9 mouse cellular contexts compared by ENCODE assay signal in genomic region chr6:119348234-119348633, GRCm38 (mm10). TPM values are rescaled to one million over a fixed set of nuclear protein-coding genes. Genes with fewer than 3 reads are reported as not detected.
DNase-seq lines count a peak whose midpoint lies in the region; ATAC-seq and TF ChIP-seq lines count a peak whose summit lies in the region.
"Had no signal": no experiment of that assay in that cellular context is flagged by ENCODE, and none has a peak within 500 bp of the region (broad histone marks: within the 10 kb centered on the region; RNA-seq: fewer than 3 reads in every experiment).

No protein-coding gene starts in this region.

- H3K4me1 ChIP-seq in hindbrain, embryonic 16.5 days (ENCODE audit: control insufficient read depth, insufficient read depth, low read depth, low read length): no peaks in the 10 kb centered on the region
- H3K4me1 ChIP-seq in midbrain, embryonic 11.5 days (ENCODE audit: control insufficient read depth, insufficient read depth, low read length): no peaks in the 10 kb centered on the region
- no peaks in the 10 kb centered on the region for H3K4me1 ChIP-seq in small intestine, adult 2 months (ENCODE audit: control insufficient read depth, insufficient read depth, insufficient read length, low read length)
- H3K4me1 ChIP-seq: limb, embryonic 15.5 days had no signal

- no peak overlapping the region for H3K9ac ChIP-seq in hindbrain, embryonic 16.5 days (ENCODE audit: low read depth, low read length)
- H3K9ac ChIP-seq in midbrain, embryonic 11.5 days (ENCODE audit: low read length): no peak overlapping the region
- H3K9ac ChIP-seq: limb, embryonic 15.5 days had no signal

- H3K36me3 ChIP-seq in hindbrain, embryonic 16.5 days (ENCODE audit: control insufficient read depth, insufficient read depth, low read length): no peaks in the 10 kb centered on the region
- H3K36me3 ChIP-seq in midbrain, embryonic 11.5 days (ENCODE audit: control insufficient read depth, insufficient read depth, low read length): no peaks in the 10 kb centered on the region; the same call in 1 of the 2 replicates
- H3K36me3 ChIP-seq in small intestine, adult 2 months (ENCODE audit: control insufficient read depth, insufficient read depth, low read length): 0 out of 2 replicates have a peak, but pooled peaks cover 1% of the 10 kb centered on the region

- H3K27me3 ChIP-seq in hindbrain, embryonic 16.5 days (replicated peaks; ENCODE audit: control insufficient read depth, insufficient read depth, low read length): no peaks in the 10 kb centered on the region
- no peaks in the 10 kb centered on the region for H3K27me3 ChIP-seq in midbrain, embryonic 11.5 days (ENCODE audit: control insufficient read depth, insufficient read depth, low read length)
- H3K27me3 ChIP-seq in small intestine, adult 2 months (ENCODE audit: control insufficient read depth, insufficient read depth, low read length): no peaks in the 10 kb centered on the region
- H3K27me3 ChIP-seq: limb, embryonic 15.5 days had no signal

- no peaks in the 10 kb centered on the region for H3K9me3 ChIP-seq in hindbrain, embryonic 16.5 days (ENCODE audit: control insufficient read depth, low read length)
- no peaks in the 10 kb centered on the region for H3K9me3 ChIP-seq in midbrain, embryonic 11.5 days (ENCODE audit: control insufficient read depth, low read length)
- H3K9me3 ChIP-seq: limb, embryonic 15.5 days had no signal

- no peak overlapping the region for H3K4me2 ChIP-seq in hindbrain, embryonic 16.5 days (ENCODE audit: low read length)
- H3K4me2 ChIP-seq in midbrain, embryonic 11.5 days: no peak overlapping the region
- H3K4me2 ChIP-seq: limb, embryonic 15.5 days had no signal

- no peak for TF ChIP-seq POLR2A in small intestine, adult 2 months (IDR thresholded peaks at IDR 0.05; ENCODE audit: low read depth, low read length)

- WGBS in hindbrain, embryonic 16.5 days: 0% methylated on average over 1 of the region's 1 CpGs
- WGBS in midbrain, embryonic 11.5 days: 5% methylated on average over 1 of the region's 1 CpGs
- WGBS in small intestine, adult 2 months: 3% methylated on average over 1 of the region's 1 CpGs

- H3K4me3 ChIP-seq in hindbrain, embryonic 16.5 days (ENCODE audit: low read length): no peak overlapping the region
- no peak overlapping the region for H3K4me3 ChIP-seq in left cerebral cortex, adult 2 months
- H3K4me3 ChIP-seq in midbrain, embryonic 11.5 days (ENCODE audit: low read depth, low read length): no peak overlapping the region
- no peak overlapping the region for H3K4me3 ChIP-seq in small intestine, adult 2 months (ENCODE audit: low read depth, low read length)
- H3K4me3 ChIP-seq: limb, embryonic 15.5 days had no signal

- DNase-seq in T-cell, adult 2 months (ENCODE audit: low spot score): peak; percentile 59
- peak; percentile 71 for DNase-seq in cerebellum, adult 11-12 months
- peak; percentile 82 for DNase-seq in forelimb bud, embryonic 11.5 days (ENCODE audit: low read depth, low spot score)
- peak; percentile 77 to 83 for DNase-seq in left cerebral cortex, adult 2 months (ENCODE audit: extremely low spot score in 1 of 2, low spot score in 2 of 2)
- peak; percentile 100 for DNase-seq in midbrain, embryonic 11.5 days (ENCODE audit: low spot score, missing footprints)

- peak; percentile 80 for ATAC-seq in hindbrain, embryonic 16.5 days
- peak; percentile 45 for ATAC-seq in midbrain, embryonic 11.5 days (ENCODE audit: low FRiP score)
- ATAC-seq in erythroblast, adult 5-6 weeks (replicated peaks; ENCODE audit: low FRiP score, poor library complexity, severe bottlenecking): no peak

- TF ChIP-seq CTCF in left cerebral cortex, adult 2 months (IDR thresholded peaks at IDR 0.05): peak; percentile 95
- TF ChIP-seq CTCF in small intestine, adult 2 months (IDR thresholded peaks at IDR 0.05; ENCODE audit: extremely low read depth, insufficient read length, insufficient replicate concordance, low read depth, low read length): peak; percentile 18; the same call in 1 of the 2 replicates

- no peak overlapping the region for H3K27ac ChIP-seq in hindbrain, embryonic 16.5 days (ENCODE audit: low read depth, low read length)
- no peak overlapping the region for H3K27ac ChIP-seq in left cerebral cortex, adult 2 months
- H3K27ac ChIP-seq in midbrain, embryonic 11.5 days (ENCODE audit: low read depth, low read length): no peak overlapping the region
- H3K27ac ChIP-seq in small intestine, adult 2 months (ENCODE audit: insufficient read depth, low read depth, low read length): no peak overlapping the region
- H3K27ac ChIP-seq: limb, embryonic 15.5 days had no signal

- intact Hi-C loops in left cerebral cortex, adult 2 months (cut with DNase I): loop anchor here (1.0 to 10.0 kb wide), 4 partner anchors 128 to 713 kb away; no protein-coding TSS in a partner anchor

RNA-seq across cellular contexts. Expression of gene Lrtm2, which starts 17.7 kb away (rescaled TPM):
- polyA plus RNA-seq in hindbrain, embryonic 16.5 days (2015; fragmentation: Nextera tagmentation; extraction: Ambion mirVana): 17.1 and 17.7 TPM in 2 replicates
- 10 to 100 TPM; 60.5 to 63.9 TPM for total RNA-seq in left cerebral cortex, adult 2 months (2021)
- 0.23 TPM in 1 of 2 replicates, not detected in the other for polyA plus RNA-seq in midbrain, embryonic 11.5 days (2014; fragmentation: Nextera tagmentation; extraction: Ambion mirVana)
- polyA plus RNA-seq in small intestine, adult 2 months (2012; rRNA removed): not detected in 2 replicates
- total RNA-seq in erythroblast, adult 5-6 weeks (2015; ENCODE audit: low replicate concordance): not detected in 2 replicates
- not detected in 2 replicates for total RNA-seq in erythroblast, adult 5-6 weeks (2017; ENCODE audit: low replicate concordance)

Comparison
In these comparisons a context has a peak if more than half of its experiments do, and no peak if none do; other contexts are left out.
1. RNA of gene Lrtm2, which starts 17.7 kb away (polyA plus RNA-seq): 17.1 to 17.7 TPM in hindbrain, embryonic 16.5 days; 0.23 TPM in midbrain, embryonic 11.5 days and not detected in small intestine, adult 2 months; every median in the first group is over 10 times any median in the second.
2. Peak in every context shown above with its lines, with median percentiles within 50 percentile points of each other: DNase-seq.